Mouse (Mus musculus) urinary bladder, adult 2 months (tissue): ENCODE data around the gene Nfatc4. TPM values are rescaled to one million over a fixed set of nuclear protein-coding genes. Genes with fewer than 3 reads are reported as not detected.

Source experiments
- DNase-seq: peaks from one replicate; pipeline ENCODE4 v3.0.0; 2022; ENCODE audit warnings: low spot score
- polyA plus RNA-seq: library from polyadenylated mRNA; depleted of rRNA; stranded (reverse); fragments of >200 nt; gene quantifications from 2 replicates; pipeline ENCODE4 v1.2.3, GENCODE M21; 2012

Nfatc4 gene
- polyA plus RNA-seq, 1 experiment = 37.9 TPM

DNA sequence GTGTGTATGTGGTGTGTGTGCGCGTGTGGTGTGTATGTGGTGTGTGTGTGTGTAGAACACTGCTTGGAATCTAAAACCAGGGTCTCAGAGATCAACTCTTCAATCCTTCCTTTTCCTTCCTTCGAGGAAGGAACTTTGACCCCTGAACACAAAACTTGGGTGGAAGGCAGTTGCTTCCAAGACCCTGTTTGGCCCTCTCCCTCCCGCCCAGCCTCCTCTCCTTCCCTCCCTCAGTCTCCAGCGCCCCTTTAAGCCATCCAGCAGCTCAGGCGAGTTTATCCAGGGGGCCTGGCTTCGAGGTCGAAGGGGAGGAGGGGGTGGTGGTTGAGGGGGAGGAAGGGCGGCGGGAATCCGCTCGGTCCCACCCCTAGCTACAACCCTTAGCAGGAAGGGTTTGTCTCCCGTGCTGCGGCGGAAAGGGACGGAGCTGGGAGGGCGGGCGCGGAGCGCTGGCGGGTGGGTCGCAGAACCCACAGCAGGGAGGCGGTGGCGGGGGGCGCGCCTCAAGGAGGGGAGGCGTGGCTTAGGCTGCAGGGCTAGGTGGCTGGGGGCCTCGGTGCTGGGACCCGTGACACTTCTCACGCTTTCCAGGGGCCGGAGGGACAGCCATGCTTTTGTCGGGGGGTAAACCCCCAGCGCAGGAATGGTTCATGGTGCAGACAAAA, 30.8 kb downstream of the Nfatc4 start, which contains the start of gene Nynrin:
Gene Nynrin (plus strand): TSS at position 390 of the 665 bp plus-strand sequence.
- peak; percentile 49 for DNase-seq

DNA sequence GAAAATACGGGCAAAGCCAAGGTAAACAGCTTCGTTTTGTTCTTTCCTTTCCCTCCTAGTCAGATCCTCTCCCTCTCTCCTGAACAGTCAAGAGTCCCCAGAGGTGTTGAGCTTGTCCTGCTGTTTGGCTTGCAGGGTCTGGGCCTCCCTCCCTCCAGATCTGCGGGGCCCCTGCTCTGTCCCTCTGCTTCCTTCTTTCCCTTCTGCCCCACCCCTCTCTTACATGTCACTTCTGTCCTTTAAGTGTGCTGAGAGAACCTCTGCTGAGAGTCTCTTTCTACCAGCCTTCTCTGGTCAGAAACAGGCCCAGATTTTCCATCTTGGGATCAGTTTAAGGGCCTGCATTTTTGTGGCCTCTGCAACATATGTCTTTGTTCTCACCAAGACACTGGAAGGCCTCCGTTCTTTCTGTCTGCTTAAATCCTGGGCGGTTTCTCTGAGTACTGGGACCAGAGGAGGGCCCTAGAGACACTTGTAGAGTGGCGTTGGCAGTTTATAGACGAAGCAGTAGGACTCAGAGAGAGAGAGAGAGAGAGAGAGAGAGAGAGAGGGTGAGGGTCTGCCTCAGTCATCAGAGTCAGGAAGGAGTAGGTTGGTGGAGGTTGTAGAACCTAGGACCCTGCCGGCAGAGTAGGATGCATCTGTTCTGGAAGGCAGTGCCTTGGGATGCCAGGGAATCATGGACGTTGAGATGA, 31.6 kb downstream of the Nfatc4 start:
- DNase-seq = no peak

DNA sequence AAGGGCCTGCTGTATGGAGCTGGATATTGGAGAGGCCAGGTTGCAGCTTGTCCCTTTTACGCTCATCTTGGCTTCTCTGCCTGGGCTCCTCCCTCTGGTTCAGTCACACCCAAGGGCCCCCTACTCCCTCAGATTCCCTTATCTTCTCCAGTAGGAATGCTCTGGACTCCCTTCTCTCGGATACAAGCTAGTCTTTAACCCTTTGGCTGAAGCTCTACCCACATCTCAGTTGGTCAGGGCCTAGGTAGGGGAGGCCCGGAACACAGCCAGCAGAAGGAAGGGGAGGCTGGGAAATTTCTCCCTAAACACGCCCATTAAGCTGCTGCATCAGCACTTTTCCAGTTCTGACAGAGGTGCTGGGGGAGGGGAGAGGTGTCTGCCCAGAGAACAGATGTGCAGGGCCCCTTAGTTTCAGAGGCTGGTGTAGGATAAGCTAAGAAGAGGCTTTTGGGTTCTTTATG, 32.2 kb downstream of the Nfatc4 start:
- no peak for DNase-seq

DNA sequence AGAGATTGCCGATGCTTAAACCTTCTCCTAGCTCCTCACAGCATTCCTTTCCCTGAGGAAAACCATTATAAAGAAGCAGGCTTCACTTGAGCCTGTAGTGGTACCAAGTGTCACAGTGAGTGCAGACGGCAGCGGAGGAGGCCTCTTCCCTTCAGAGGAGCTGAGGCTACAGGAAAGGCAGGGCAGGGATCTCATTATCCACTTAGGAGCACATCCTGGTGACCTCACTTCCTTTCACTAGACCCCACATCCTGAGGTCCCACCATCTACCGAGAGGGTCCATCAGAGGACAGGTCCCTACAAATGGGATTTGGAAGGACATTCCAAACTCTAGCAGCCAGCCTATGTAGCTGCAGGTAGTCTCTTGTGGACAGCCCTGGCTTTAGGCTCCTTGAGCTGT, 34.6 kb downstream of the Nfatc4 start:
- no peak for DNase-seq

DNA sequence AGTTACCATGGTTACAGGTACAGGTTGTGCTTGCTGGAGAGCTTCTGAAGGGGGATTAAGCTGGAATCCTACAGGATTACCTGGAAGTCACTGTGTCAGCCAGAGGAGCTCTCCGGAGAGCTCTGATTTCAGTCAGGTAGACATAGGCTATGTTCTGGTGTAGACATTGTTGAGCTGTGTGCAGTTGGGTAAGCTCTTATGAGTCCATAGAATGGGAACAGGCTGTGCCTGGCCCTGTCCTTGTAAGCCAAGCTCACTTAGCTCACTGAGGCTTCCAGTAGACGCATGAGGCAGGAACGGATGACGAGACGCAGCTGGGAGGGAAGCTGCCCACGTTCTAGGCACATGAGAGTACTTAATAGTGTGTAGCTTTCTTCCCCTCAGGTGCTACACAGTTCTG, 39.2 kb downstream of the Nfatc4 start:
- no peak for DNase-seq

DNA sequence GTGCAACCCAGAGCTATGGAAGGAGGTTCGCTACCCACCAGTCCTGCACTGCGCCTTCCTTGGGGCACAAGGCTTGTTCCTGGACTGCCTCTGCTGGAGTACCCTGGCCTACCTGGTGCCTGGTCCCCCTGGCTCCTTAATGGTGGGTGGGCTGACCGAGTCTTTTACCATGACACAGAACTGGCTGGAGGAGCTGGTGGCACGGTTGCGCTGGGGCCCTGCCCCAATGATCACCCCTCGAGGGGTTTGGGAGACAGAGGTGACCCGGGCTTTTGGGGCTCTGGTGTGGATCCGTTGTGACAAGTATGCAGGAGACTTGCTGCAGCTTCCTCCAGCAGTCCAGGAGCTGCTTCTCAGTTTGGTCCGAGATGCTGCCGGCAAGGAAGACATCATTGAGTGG, 40.0 kb downstream of the Nfatc4 start:
- DNase-seq = no peak

DNA sequence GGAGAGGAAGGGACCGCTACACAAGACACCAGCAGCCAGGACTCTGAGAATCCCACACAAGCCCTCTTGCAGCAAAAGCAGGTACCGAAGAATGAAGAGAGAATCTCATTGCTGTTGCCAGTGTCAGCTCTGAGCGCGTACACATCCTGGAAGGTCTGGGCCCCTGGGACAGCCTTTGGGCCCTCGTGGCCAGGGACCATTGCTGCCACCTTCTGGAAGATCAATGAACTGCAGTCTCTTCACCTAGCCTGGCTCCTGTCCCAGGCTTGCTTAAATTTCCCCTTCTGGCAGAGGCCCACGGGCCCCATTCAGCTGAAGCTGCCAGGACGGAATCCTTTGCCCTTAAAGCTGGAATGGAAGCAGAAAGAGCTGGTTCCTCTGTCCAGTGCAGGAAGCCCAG, 40.8 kb downstream of the Nfatc4 start:
- DNase-seq = peak; percentile 56

DNA sequence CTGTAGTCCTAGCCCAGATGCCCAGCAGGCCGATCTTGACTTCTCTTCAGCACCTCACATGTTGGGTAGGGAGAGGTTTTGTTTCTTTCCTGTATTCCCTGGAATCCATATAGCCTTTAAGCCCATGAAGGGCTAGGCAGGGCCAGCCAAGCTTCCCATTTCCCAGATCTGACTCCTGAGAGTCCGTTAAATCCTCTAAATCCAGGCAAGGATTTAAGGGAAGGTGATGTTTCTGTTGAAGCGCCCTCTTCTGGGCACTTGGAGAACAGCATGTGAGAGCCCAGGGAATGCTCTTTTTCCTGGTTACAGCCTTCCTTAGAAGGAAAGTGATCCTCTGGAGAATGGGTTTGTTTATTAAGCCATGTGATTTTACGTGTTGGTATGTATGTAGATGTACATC, 44.0 kb downstream of the Nfatc4 start:
- peak; percentile 30 for DNase-seq

DNA sequence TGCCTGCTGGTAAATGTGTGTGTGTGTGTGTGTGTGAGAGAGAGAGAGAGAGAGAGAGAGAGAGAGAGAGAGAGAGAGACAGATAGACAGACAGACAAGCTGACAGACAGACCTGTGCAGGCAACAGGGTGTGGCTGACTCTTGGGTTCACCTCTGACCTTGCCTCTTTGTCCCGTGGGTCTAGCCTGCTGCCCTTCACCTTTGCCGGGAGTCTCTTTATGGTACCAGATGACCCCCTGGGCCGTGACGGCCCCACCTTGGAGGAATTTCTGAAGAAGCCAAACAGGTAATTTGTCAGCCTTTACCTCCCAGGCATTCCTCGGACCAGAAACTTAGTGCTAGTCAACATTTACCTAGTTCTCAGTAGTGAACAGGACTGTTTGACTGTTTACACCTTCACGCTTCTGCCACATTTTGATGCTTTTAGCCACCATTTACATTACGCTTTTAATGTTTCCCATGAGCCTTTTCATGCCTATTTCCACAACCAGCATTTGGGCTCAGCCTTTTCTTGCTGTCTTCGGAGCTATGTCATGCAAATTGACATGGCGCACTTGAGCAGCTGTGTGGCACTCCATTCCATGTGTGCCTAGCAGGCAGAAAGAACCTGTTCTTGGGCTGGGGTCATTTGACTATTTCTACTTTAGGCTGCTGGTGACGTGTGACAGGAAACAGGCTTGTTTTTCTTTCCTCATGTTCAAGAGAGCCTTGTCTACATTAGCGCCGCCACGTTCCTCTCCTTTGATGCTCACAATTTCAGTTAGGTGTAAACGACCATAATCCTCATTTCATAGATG, 45.5 kb downstream of the Nfatc4 start:
- DNase-seq = no peak

DNA sequence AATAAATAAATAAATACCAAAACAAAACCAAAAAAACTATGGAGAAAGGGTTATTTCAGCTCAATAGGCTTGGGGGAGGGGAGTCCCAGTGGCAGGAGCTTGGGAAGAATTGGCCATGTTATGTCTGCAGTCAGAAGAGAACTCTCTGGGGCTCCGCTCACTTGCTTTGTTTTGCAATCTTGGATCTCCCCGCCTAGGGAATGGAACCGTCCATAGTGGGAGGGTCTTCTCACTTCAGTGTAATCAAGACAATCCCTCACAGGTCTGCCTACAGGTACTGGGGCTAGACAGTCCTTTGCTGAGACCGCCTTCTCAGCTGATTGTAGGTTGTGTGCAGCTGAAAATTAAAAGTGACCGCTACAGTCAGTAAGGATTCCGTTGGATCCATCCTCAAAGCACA, 46.6 kb downstream of the Nfatc4 start:
- DNase-seq = no peak

DNA sequence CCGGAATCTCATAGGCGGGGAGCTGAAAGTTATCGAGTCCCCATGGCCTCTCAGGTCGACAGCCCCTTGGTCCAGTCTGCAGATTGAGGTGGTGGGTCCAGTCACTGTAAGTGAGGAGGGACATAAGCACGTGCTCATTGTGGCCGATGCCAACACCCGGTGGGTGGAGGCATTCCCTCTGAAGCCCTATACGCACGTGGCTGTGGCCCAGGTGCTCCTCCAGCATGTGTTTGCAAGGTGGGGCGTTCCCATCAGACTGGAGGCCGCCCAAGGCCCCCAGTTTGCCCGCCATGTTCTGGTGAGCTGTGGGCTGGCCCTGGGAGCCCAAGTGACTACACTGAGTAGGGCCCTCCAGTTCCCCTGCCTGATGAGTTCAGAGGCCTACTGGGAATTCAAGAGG, 49.1 kb downstream of the Nfatc4 start:
- DNase-seq = no peak

DNA sequence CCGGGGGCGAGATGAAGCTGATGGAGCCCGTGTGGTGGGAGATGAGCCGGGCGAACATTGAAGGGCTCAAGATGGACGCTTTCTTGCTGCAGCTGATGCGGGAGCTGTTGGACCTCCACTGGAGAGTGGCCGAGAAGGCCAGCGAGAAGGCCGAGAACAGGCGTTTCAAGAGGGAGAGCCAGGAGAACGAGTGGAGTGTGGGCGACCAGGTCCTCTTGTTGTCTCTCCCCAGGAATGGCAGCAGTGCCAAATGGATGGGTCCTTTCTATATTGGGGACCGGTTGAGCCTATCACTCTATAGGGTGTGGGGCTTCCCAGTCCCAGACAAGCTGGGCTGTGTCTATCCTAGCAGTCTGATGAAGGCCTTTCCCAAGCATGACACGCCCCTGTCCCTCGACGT, 49.6 kb downstream of the Nfatc4 start:
- no peak for DNase-seq

DNA sequence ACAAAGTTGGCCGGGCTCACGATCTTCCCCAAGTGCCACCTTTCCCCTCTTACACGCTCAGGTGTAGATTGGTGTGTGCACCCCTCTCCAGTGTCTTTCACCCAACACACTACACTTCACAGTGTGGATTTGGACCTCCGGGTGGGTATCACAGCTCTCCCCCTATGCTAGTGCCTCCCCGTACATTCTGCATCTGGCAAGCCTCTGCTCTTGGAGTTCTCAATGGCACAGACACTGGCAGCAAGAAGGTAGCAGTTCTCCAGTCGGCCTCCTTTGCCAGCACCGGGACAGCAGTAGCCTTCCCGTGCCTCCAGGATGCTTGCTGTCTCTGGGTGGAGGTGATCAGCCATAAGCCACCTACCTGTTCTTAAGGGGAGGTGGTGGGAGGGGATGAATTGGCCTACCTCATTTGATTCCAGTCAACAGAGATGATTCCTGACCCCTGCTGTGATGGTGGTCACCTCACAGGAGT, 50.3 kb downstream of the Nfatc4 start:
- DNase-seq = no peak

DNA sequence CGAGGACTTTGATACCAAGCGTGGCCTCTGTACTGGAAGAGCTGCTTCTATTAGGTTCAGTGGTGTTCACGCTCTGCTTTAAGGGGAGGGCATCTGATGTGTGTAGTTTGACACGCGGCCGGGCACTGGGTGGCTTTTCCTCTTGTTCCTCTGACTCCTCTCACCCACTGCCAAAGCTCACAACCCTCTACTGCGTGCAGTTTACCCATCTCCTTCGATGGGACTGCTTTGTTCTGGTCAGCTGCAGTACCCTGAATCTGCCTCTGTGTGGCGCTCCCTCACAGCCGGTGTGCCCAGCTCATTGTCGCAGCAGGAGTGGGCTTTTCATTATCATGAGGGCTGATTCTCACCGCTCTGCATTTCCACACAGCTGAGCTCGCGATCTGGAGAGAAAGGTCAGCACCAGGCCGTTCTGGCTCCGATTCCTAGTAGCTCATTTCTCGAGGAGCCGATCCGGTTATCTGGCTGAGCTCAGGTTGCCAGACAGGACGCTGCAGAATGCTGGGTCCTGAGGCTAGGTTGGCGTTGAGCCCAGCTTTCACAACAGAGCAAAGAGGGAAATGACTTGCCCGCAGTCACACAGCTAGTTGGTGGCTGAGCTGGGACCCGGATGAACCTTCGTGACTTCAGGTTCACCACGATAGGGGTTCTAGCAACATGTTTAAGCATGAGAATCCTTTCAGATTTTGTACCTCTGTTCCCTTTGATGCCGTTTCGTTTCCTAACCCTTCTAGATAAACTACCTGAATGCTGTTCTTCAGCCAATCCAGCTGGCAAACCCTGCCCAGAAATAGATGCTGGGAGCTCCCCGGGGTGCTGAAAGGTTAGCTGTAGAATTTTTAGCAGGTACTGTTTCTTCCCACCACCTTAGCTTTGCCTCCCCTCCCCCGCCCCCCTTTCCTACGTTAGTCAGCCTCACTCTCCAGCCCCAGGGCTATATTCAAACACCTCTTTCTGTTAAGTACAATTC, 51.1 kb downstream of the Nfatc4 start:
- DNase-seq = peak; percentile 56

DNA sequence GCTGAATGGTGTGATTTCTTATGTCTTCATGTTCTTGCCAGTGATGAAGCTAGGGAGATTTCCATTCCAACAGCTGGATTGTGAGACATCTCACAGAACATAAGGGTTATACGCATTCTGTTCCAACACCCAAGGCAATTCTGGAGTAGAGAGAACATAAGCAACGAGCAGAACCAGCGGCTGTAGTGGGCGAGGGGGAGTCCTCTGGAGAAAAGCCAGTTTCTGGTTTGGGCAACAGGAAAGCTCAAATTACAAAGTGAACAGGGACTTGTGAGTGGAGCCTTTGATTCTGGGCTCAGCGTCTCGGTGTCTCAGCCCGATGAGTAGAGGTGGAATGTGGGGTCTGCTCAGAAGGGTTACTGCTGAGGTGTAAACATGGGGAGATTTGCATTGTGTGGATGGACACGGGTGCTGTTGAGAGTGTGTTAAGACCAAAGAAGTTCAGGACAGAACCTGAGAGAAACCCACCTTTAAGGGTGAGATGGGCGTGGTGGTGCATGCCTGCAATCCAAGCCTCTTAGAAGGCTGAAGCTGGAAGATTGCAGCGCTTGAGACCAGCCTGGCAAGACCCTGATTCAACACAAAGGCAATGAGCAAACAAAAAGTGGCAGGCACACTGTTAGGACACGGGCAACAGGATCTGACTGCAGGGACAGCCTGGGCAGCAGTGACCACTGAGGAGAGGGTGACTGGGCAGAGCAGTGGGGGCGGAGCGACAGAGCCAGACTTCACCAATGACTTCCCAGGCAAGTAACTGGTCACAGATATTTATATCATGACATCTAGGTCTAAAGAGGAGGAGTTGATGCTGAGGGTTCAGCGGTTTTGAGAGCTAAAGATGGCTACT, 54.7 kb downstream of the Nfatc4 start:
- no peak for DNase-seq

DNA sequence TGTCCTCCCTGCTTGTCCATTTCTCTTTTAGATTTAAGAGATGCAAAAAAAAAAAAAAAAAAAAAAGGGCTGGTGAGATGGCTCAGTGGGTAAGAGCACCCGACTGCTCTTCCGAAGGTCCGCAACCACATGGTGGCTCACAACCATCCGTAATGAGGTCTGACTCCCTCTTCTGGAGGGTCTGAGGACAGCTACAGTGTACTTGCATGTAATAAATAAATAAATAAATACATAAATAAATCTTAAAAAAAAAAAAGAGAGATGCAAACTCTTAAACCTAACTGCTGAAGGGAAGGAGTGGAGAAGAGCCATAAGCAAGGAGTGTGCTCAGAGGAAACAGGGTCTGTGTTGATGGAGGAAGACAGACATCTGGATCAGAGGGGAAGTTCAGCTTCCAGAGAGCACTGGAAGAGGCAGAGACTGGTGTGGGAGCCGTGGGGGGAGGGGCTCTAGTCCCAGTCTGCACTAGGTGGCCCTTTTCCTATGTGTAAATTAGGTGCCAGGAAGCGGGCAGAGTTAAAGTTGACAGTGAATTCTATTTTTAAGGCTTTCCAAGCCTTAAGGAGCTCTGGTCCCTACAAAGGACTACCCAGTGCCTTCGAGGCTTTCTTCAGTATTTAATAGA, 55.5 kb downstream of the Nfatc4 start:
- DNase-seq = no peak

DNA sequence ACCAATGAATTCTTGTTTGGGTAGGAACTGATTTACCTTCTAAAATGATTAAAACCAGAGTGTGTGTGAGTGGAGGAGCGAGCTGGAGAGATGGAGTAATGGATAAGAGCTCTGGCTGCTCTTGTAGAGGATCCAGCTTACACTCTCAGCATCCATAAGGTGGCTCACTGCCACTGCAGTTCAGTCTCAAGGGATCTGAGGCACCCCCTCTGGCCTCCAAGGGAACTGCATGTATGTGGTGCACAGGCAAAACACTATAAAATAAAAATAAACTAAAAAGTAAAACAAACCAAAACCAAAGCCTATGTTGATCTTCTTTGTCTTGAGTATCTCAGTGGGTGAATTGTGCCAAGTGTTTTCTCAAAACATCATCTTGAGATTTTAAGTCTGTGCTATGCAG, 56.7 kb downstream of the Nfatc4 start:
- DNase-seq = no peak

DNA sequence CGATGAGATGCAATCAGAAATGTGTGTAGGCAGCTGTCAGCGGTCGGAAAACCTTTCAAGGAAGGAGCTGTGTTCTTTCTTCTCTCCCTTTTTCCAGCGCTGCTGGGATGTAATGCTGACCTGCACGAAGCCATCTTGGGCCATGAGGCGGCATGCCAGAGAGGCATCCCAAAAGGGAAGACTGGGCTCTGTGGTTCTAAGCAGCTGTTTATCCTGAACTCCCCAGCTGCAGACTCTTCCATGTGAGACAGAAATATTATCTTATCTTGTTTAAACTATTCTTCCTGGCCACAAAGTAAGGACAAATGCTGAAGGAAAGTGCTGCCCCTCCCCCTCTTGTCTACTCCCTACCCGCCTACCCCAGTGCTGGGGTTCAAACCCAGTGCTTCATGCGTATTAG, 58.0 kb downstream of the Nfatc4 start:
- no peak for DNase-seq

DNA sequence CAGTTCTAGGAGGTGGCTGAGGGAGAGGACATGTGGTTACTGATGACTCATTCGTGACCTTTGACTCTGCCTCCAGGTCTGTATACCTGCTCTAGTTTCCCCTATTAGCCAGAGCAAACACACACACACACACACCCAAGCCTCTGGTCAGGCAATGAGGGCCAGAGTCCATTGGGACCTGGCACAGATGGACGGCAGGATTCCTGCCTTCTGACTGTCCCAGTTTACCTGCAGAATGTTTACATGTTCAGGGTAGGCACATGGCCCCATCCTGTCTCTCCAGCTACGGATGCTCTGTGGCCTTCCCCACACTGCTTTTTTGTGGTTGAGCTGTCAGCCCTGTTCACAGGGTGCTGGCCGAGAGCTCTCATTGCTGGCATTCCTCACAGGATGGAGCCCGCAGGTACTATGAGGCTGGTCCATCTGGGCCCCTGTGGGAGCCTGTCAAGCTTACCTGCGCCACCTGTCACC, 59.3 kb downstream of the Nfatc4 start:
- DNase-seq = peak; percentile 28

DNA sequence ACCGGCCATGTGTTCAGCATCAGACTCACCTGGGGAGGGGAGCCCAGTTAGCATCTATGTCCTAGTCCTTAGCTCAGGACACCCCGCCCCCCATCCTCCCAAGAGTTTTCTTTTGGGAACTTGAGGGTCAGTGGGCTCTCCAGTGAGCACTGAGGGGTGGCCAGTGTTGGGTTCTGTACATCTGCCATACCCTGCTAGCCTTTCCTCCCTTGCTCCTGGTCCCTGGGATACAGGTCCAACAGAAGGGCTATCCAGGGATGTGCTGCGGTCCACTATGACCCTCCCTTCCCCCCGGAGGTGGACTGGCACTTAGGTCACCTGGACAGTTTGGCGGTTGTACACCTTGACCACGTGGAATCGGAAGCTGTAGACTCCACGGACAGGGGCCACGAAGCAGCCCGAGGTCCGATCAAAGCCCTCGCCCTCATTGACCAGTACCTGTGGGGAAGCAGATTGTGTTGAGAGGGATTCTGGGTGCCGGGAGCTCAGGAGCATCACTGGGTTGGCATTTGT, 60.3 kb downstream of the Nfatc4 start:
- no peak for DNase-seq
